Mouse (Mus musculus): ENCODE results near the gene Med13l.

Med13l gene

DNA sequence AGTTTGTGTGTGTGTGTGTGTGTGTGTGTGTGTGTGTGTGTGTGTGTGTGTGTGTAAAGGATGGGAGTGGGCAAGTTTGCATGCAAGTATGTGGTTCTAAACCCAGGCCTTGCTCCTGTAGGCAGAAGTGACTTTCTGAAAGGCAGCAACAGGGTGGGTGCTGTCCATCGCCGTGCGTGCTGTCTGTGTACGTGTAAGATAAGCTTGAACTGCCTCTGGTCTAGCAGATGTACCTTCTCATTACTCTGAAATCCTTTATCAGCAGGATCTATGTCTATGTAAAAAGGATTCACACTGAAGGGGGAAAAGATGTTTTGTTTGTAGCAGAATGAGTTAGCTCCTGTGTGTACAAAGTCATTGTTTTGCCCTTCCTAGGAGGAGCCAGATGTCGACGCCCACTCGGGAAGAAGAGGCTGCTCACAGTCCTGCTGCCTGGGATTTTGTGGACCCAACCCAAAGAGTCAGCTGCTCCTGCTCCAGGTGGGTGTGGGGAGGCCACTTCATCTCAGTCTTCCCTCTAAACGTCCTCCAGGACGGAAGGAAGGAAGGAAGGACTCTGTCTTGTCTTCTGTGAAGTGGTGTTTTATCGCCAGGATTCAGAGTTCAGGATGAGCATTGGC lies 165.5 kb downstream of the Med13l start:
- in situ Hi-C loops (cut with MboI, MseI), result no loop called here

GRCm38 (mm10) chr5:118727336-118727735 lies 166.9 kb downstream of the Med13l start:
- in situ Hi-C loops (cut with MboI, MseI), result no loop called here

GRCm38 (mm10) chr5:118732221-118732620 lies 171.7 kb downstream of the Med13l start:
- in situ Hi-C loops (cut with MboI, MseI), result no loop called here

GRCm38 (mm10) chr5:118732651-118733050 lies 172.2 kb downstream of the Med13l start:
- in situ Hi-C loops (cut with MboI, MseI), result no loop called here

DNA sequence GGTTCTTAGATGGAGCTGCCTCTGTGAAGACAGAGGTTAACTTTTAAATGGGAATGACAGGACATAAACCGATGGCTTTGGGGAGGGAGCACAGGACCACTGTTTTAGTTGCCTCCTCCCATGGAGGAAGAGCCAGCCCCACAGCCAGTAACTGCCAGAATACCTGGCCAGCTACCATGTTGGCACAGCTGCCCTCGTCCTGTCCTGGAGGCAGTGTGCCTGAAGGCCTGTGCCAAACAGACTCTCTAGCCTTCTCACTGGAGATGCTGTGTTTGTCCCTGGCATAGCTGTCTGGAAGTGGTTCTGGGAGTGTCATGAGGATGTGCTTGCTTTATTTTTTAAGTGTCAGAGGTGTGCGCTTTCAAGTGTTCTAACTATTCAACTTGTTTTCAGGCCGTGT lies 173.1 kb downstream of the Med13l start:
- in situ Hi-C loops (cut with MboI, MseI), result no loop called here

GRCm38 (mm10) chr5:118734455-118734854 lies 174.0 kb downstream of the Med13l start:
- in situ Hi-C loops (cut with MboI, MseI), result no loop called here

GRCm38 (mm10) chr5:118735738-118736137 lies 175.3 kb downstream of the Med13l start:
- in situ Hi-C loops (cut with MboI, MseI), result no loop called here

DNA sequence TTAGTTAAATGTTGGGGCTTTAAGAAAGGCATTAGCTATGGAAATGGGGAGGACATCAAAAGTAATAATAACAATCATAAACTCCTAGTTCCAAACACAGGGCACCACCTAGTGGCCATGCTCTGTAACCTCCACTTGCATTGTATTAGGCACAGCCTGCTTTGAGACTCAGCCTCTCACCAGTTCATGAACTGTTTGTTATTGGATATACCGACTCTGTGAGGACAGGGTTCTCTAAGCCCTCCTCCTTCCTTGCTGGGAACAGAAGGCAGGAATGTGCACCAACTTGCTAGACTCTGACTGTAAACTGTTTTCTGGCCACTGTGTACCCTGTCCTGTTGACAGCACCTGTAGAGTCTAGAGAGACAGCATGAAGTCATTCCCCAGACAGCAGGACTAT lies 177.1 kb downstream of the Med13l start:
- in situ Hi-C loops (cut with MboI, MseI), result no loop called here

- in situ Hi-C loops (cut with MboI, MseI), result no loop called here
Observed at GRCm38 (mm10) chr5:118743067-118743466, 182.6 kb downstream of the Med13l start.

GRCm38 (mm10) chr5:118747026-118747425 lies 186.5 kb downstream of the Med13l start:
- in situ Hi-C loops (cut with MboI, MseI), result no loop called here

GRCm38 (mm10) chr5:118751446-118752179 lies 191.1 kb downstream of the Med13l start:
- in situ Hi-C loops (cut with MboI, MseI), result loop anchor here (5.0 kb wide), 1 partner anchor 479 kb away; no protein-coding TSS in a partner anchor

DNA sequence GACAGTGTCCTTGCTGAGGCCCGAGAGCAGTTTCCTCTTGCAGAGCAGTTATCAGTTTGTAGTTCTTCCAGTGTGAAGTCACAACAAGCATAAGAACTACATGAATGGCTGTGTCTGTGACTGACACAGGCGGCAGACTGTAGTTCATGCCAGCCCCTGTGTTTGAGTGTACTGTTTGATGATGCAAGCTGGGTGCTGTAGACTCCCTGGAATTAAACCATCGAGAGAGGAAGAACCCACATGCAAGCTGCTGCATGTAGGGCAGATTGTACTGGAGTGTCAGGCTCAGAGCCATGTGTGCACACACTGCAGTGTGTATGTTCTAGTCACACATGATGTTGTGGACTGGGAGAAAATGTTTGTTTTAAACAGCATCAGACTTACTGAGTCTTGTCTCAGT lies 192.4 kb downstream of the Med13l start:
- in situ Hi-C loops (cut with MboI, MseI), result loop anchor here (5.0 kb wide), 1 partner anchor 481 kb away; no protein-coding TSS in a partner anchor

GRCm38 (mm10) chr5:118753471-118754044 lies 193.1 kb downstream of the Med13l start:
- in situ Hi-C loops (cut with MboI, MseI), result loop anchor here (5.0 kb wide), 1 partner anchor 481 kb away; no protein-coding TSS in a partner anchor

GRCm38 (mm10) chr5:118754191-118754759 lies 193.8 kb downstream of the Med13l start:
- in situ Hi-C loops (cut with MboI, MseI), result loop anchor here (5.0 kb wide), 1 partner anchor 482 kb away; no protein-coding TSS in a partner anchor

DNA sequence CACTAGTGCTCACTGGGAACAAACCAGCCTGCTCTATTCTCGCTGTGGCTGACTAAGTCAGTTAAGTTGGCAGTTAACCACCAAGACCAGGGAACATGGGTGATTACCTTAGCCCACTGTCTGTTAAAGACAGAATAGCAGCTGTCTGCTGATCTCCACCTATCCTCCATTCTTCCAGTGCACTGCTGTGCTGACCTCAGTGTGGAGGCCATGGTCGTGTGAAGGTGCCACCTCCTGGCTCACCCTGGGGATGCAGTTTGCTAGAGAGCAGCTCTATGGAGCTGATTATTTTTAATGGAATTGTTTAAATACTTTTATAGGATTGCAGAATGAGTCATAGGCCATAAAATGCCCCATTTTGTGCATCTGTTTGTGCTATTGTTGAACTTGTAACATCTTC lies 195.6 kb downstream of the Med13l start:
- in situ Hi-C loops (cut with MboI, MseI), result no loop called here

DNA sequence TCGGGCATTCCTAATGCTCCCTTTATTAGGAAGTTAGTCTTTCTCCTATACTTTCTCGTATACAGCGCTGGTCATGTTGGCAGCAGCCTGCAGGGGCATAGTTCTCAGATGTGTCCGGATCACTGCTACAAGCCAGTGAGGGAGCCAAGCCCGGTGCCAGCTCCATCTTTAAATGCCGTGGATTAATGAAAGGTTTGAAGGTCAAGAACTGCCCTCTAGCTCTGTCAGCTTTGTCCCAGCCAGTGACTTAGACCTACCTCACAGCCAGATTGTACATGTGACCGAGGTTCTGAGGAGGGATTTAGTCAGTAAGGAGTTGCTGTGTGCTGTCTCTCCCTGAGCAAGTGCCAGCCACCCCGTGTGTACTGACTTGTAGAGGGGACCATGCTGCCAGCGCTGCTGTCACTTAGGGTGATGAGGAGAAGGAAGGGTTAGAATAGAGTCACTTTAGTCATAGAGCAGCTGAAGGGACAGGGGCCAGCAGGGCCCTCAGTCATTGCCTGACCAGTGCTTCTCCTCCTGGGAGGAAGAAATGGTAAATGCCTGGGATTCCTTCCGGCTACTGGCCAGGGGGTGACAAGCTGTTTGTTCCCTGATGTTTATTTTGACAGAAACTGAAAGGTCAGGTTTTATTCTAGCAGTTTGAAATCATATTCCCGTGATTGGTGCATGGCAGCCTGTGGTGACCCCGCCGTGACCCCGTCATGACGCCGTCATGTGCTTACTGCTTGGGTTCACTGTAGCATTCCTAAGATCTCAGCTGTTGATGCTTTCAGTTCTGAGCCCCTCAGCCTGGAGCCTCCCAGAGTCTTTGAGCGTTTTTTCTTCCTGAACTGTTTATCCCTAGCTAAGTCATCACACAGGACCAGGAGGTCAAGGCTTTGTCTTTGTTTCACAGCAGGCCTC lies 197.2 kb downstream of the Med13l start:
- in situ Hi-C loops (cut with MboI, MseI), result no loop called here

DNA sequence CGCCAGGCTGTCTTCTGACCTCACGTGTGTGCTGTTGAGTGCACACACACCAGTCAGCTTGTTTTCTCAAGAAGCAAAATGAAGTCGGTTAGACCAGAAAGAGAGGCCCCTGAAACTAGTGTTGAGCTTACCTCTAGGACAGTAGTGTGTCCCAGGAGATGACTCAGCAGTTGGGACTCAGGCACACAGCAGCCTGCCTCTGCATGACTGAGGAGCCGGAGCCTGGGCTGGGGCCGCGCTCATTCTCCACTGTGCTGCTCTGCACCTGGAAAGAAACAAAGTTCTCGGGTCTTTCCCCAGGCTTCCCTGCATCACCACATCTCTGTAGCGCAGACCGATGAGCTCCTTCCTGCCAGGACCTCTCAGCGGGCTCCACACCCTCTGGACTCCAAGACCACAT lies 200.5 kb downstream of the Med13l start:
- in situ Hi-C loops (cut with MboI, MseI), result no loop called here

DNA sequence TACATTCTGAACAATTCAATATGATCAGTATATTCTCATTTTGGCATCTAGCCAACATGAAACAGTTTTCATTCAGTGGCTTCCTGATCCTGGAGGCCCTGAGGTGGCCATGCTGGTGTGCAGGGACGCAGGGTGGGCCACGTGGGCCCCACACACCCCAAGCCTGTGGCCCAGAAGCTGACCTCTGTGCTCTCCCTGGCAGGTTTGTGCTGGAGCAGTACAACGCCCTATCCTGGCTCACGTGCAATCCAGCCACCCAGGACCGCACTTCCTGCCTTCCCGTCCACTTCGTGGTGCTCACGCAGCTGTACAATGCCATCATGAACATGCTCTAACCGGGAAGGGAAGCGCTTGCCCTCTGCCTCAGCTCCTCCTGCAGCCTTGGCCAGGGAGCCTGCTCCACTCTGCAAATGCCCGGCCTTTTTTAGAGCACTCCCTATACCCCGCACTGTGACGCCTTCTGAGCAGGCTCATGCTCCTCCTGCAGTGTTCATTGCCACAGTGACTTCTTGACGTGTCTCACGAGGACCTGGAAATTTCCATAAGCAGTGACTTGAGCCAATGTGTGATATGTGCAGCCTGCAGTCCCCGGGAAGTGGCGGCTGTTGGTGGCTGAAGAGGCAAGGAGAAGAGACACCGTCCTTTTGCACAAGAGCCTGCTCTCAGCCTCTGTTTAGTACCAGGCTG lies 202.2 kb downstream of the Med13l start:
- in situ Hi-C loops (cut with MboI, MseI), result no loop called here

GRCm38 (mm10) chr5:118763353-118763752 lies 202.9 kb downstream of the Med13l start:
- in situ Hi-C loops (cut with MboI, MseI), result no loop called here

GRCm38 (mm10) chr5:118769143-118769542 lies 208.7 kb downstream of the Med13l start:
- in situ Hi-C loops (cut with MboI, MseI), result no loop called here

- in situ Hi-C loops (cut with MboI, MseI), result no loop called here
Observed at GRCm38 (mm10) chr5:118773866-118774265, 213.4 kb downstream of the Med13l start.
